Mouse (Mus musculus) G1E (cell line): ENCODE measurements around the gene Rslcan18.
"Not testable (repeated sequence)": the region's sequence is repeated elsewhere in the genome, so short reads cannot be mapped to it uniquely, and the experiment has no call there.

ENCODE experiments used
- CTCF ChIP-seq: IDR thresholded peaks from 2 replicates; pipeline ENCODE4 v1.5.1; 2012; ENCODE audit warnings: low read depth, low read length, inconsistent platforms, mixed read lengths
- GATA1 ChIP-seq: IDR thresholded peaks from 2 replicates; pipeline ENCODE4 v1.6.1; 2012; ENCODE audit warnings: borderline replicate concordance, low read length, inconsistent platforms, mixed read lengths
- POLR2AphosphoS5 ChIP-seq: IDR thresholded peaks from 2 replicates; pipeline ENCODE4 v1.6.1; 2012; ENCODE audit warnings: low read depth, low read length, inconsistent platforms; ENCODE audit not compliant: insufficient replicate concordance
- TAL1 ChIP-seq: conservative IDR thresholded peaks from 2 replicates; pipeline ENCODE4 v1.6.1; 2012; ENCODE audit warnings: low read depth, low read length, inconsistent platforms, mixed read lengths

GRCm38 (mm10) chr13:67127507-67127906 is 11.4 kb upstream of the Rslcan18 start:
- TF ChIP-seq CTCF, TAL1, GATA1, POLR2AphosphoS5: not testable (repeated sequence)
